Mouse (Mus musculus) gastrocnemius, adult 8-10 months (tissue): ENCODE measurements around the gene Ddx3x. TPM values are rescaled to one million over a fixed set of nuclear protein-coding genes. Genes with fewer than 3 reads are reported as not detected.
"Not testable (repeated sequence)": the region's sequence is repeated elsewhere in the genome, so short reads cannot be mapped to it uniquely, and the experiment has no call there.

ENCODE experiments used
- DNase-seq, 2 experiments: peaks; one replicate each; pipeline ENCODE4 v3.0.0; 2022; ENCODE audit warnings: low spot score in 2 of 2
- total RNA-seq, 4 experiments: library from RNA; stranded (reverse); gene quantifications; 2 replicates each; pipeline ENCODE4 v1.2.4; 2022

Ddx3x gene
- 100 to 1,000 TPM; 130 to 209 (median 160) TPM for total RNA-seq

DNA sequence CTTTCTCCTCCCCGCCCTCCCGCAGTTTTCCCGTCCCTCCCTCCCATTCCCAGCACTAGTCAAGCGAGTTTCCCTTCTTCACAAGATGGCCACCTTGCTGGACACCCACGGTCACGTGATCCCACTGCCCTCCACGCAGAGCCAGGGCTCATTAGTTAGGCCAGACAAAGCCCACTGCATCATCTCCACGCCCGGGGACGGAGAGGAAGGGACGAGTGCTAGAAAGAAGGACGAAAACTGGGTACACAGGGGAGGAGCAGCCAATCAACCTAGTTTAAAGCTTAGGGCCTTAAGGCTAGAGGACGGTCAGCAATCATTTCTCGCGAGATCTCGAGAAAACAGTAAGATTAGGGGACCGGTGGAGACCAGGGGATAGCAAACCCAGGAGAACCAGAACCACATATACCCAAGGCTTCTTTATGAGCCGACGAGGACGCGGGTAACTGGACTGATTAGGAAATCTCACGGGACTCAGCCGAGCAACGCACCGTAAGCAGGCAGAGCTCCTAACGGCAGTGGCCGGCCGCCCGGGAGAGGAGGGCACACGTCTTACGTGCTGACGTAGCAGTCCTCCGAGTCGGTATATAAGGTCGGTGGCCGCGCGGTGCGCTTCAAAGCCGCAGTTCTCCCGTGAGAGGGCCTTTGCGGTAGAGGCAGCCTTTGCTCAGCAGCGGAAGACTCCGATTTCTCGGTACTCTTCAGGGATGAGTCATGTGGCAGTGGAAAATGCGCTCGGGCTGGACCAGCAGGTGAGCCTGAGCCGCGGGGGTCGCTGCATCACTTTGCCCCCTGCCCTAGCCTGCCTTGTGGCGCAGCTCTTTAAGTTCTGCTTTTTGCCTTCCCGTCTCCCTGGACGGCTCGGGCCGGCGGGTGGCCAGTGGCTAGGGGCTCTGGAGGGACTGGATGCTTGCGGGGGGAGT lies at the start of gene Ddx3x:
Gene Ddx3x, plus strand, starts transcription at position 562 of the 920 bp plus-strand sequence.
- DNase-seq = peak; percentile 77 to 94

DNA sequence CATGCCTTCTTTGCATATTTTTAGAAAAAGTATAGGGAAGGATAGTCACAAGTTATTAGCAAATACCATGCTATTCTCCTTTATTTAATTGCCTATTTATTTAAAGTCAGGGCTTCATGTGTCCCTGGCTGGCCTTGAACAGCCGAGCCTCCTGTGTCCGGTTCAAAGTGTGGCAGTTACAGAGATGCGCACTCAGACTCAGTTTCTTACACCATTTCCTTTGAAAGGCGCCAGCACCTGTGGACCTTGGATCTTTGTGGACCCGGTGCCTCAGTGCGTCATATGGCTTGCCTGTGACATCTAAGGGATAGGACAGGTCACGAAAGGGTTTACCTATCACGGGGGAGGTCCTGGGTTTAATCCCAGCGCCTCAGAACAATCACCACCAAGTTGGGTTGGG lies 49.5 kb upstream of the Ddx3x start:
- no peak for DNase-seq

DNA sequence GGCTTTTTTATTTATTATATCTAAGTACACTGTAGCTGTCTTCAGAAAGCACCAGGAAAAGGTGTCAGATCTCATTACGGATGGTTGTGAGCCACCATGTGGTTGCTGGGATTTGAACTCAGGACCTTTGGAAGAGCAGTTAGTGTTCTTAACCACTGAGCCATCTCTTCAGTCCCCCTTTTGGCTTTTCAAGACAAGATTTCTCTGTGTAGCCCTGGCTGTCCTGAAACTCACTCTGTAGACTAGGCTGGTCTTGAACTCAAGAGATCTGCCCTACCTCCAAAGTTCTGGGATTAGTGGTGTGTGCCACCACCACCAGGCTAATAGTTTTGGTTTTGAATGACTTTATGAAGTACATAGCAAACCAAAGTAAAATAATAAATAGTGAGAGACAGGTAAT lies 47.9 kb upstream of the Ddx3x start:
- not testable (repeated sequence) for DNase-seq

DNA sequence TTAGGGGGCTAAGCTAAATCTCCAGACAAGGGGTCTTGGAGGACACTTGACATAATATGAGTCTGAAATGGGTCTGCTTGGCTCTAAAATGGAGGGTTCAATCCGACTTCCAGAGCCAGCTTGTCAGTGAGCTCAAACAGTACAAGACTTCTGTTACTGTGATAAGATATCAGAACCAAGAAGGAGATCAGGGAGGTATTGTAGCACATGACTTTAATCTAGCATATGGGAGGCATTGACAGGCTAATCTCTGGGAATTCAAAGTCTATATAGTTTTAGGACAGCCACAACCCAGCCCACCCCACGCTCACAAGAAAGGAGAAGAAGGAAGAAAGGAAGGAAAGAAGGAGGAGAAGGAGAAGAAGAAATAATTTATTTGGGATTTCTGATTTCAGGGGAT lies 47.1 kb upstream of the Ddx3x start:
- DNase-seq = no peak

DNA sequence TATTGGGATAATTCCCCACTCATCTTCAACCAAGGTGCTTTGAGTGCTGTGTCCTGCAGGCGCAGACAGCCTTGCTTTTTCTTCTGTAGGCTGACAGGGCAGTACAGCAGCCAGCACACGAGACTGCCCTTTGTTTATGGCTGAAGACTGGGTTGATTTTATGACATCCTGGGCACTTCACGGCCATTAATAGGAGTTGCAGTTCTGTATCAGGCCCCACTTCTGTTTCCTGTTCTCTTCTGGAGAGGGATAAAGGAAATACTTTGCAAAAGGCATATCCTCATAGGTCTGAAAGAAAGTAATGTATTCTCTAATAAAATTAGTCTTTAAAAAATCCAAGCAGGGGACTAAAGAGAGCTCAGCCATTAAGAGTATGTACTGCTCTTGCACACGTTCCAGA lies 46.1 kb upstream of the Ddx3x start:
- no peak for DNase-seq

DNA sequence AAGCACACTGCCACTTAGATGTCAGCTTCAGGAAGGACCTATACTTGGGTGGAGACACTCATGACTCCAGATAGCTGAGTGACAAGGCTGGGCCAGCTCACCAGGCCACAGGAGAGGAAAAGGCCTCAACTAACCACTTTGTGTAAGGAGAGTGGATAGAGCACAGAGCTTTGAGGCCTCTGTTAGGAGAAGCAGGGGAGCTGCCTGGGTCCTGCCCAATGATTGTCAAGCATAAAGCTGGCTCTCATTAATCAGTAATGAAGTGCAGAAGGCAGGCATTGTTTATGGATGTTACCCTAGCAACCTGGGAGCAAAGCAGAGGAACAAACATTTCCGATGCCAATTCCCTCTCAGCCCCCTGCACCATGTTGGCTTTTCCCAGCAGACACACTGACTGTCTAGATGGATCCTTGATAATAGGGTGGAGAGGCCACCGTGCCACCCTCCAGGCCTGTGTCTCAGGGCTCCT lies 44.6 kb upstream of the Ddx3x start:
- no peak for DNase-seq

DNA sequence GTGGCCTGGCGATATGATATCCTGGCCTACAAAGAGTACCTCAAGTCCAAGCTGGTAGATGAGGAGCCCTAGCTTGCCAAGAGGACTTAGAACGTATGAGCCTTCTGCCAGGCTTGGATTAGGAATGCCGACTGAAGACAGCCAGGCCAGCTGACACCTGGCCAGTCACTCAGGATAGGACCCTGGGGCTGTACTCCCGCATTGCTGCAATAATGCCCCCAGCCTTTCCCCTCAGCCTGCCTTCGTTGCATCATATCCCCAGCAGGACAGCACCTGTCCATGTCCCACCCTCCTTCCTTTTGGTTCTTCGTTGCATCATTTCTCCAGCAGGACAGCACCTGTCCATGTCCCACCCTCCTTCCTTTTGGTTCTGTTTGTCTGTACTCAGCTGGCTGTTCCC lies 41.3 kb upstream of the Ddx3x start:
- no peak for DNase-seq

DNA sequence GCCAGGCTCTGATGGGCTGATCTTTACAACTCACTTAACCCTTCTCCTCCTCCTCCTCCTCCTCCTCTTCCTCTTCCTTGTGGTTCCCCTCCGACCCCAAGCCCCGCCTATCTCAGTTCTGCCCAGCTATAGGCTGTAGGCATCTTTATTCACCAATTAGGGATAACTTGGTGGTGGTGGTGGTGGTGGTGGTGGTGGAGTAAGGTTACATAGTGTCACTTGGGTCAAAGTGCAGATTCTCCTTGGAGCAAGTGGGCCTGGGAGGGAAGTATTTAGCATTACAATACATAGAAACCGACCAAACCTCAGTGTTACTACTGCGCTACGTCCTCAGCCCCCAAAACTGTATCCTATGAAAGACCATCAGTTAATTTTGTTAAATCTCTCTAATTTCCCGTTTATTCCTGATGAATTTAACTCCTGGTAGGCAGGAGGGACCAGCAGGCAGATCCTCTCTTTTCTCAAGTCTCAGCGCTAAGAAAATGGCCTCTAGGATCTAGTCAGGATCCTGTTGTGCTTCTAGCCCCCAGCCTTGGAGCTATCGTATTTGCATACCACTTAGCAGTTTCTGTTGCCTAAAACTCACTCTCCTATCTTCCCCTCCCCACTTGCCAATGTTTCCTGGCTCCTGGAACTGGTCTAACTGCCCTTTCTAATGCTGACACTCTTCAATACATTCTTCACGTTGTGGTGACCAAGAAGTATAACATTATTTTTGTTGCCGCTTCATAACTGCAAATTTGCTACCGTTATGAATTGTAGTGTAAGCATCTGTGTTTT lies 39.9 kb upstream of the Ddx3x start:
- no peak for DNase-seq

DNA sequence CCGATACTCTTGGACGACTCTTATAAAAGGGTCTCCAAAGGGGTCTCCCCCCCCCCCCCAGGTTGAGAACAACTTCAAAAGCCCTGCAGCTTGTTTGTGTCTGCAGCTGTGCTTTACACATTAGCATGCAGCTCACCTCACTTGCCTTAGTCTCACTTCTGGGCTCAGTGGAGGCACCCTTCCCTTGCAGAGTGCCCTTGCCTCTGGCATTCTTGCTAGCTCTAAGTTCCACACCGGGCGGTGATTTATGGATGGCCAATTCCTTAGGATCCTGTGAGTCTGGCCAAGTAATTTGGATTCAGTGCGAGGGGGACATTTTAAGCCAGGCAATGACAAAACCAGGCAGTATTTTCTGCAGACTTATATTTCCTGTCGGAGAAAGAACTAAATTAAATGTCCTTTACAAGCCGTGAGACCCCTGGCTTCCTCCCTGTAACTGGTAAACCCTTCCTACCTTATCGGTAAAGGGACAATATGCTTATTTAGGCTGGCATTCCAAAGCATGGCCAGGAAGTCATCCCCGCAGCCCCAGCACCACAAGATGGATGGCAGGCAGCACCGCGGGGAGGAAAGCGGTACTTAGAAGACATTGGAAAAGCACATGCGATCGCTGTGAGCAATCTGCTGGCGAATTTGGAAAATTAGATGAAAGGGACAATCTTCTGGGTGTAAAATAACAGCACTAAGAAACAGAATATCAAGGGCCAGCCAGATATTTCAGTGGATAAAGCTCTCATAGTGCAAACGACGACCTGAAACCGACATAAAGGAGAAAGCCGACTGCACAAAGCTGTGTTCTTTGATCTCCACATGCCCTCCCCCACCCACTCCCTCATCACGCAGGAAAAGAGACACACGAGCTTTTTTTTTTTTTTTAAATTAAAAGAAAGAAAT lies 39.1 kb upstream of the Ddx3x start:
- no peak for DNase-seq

DNA sequence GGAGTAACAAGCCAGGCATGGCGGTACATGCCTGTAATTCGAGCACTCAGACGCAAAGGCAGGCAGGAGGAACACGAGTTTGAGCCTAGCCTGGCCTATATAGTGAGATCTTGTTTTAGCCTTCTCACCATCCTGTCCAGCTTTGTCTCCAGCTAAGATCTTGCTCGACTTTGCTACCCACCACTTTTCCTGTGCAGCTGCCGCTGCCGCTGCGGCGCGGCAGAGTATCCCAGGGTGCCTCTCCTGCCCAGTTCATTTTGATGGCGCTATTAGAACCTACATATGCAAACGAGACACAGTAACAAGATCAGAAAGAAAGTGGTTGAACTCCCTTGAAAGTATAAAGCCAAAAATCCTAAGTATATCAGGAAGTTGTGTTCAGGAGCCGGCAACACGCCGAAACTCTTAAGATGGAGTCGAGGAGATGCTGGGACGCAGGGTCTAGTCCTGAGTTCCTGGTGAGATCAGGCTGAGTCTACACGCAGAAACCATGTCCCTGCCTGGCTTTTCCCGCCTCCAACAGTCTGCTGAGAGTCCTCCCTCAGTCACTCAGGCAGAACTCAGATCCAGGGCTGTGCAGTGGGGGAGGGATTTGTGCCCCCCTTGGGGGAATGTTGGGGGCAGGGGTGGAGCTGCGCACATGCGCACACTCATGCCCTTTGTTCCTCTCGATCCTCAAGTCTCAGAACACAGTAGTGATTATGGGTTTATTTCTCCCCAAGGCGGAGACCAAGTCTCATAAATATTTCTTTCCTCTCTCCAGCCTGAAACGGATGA lies 38.3 kb upstream of the Ddx3x start:
- peak; percentile 64 to 80 for DNase-seq

DNA sequence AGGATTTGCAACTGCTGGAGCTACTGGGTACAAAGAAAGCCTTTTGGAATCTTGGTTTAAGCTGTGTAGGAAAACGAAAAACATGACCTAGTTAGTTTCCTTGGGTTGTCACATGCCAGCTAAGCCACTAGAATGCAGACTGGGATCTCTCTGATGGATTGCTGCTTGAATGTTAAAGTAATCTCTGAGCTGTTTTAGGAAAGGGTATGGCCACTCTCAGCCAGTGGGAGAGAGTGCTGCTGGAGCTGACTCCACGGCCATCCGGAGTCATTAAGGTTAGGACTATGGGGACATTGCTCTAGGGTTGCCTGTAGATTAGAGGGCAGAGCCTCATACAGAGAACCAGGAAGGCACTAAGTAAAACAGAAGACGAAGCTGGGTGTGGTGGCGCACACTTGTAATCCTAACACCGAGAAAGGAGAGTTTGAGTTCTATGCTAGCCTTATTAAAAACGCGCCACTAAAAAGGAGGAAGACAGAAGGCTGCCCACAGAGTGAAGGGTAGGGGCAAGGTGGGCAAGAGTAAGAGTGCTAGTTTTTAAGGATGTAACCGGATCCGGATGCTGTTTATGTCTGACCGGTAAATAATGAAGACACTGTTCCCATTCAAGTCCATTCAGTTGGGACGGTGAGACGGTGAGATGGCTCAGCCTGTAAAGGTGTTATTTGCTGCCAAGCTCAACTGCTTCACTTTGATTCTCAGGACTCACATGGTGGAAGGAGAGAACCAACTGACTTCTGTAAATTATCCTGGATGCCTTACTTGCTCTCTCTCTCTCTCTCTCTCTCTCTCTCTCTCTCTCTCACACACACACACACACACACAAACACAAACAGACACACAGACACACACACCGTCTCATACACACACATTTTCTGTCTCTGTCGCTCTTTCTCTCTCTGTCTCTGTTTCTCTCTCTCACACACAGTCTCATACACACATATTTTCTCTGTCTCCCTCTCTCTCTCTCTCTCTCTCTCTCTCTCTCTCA lies 37.3 kb upstream of the Ddx3x start:
- DNase-seq = no peak

DNA sequence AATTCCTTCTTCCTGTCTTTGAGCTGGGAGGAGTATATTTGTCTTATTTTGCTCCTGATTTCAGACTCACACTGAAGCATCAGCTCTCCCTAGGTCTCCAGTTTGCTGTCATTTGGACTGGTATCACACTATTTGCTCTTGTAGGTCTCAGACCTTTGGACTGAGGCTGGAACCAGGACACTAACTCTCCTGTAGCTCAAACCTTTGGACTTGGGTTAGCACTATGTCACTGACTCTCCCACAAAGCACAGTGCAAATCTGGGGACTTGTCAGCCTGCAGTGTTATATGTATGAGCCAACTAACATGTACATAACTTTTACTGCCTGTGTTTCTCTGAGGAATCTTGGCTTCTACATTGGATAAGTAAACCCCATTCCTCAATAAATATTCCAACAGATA lies 36.2 kb upstream of the Ddx3x start:
- DNase-seq = no peak

DNA sequence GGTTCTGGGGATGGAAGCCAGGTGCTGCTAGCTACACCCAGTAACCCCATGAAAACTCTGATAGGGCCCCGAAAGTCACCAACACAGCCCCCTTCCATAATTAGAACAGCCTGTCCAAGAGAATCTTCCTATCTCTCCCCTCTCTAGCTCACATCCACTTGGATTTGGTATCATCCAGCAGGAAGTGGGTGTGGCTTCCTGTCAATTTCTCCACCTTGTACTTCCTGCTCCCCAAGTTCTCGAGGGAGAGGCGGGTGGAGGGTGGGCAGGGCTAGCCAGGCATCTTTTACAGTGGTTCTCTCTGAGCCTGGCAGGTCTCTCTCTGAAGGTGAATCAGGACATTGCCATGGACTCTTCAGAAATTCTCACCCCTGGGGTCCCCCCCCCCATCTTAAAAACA lies 35.7 kb upstream of the Ddx3x start:
- no peak for DNase-seq

DNA sequence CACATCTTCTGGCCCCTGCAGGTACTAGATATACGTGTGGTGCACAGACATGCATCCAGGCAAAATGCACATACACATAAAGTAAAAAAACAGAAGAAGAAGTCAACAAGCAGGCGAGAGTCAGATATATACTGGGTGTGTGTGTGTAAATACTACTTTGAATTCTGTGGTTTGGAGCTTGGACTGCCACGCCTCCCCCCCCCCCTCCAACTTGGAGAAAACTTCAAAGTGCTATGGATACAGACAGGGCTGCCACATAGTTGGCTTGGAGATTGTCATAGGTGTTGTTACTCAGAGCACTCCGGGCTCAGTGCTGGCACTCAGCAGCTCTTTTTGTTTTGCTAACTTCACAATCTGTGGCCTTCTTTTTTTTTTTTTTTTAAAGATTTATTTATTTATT lies 29.1 kb upstream of the Ddx3x start:
- no peak for DNase-seq

DNA sequence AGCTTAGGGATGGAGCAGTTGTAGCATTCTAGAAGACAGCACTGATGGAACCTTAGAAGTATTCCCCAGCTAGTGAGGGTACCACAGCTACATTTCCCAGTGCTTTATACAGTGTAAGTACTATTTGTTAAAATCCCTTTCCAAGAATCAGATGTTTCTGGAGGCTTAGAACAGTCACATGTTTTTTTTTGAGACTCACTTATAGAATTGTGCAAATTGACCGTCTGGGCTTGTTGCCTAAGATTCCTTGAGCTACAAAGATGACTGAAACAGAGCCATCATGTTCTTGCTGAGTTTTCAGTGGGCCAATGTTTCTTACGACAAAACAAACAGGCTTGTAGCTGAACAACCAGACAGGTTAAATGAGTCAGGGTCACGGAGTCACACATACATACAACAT lies 26.5 kb upstream of the Ddx3x start:
- no peak for DNase-seq

DNA sequence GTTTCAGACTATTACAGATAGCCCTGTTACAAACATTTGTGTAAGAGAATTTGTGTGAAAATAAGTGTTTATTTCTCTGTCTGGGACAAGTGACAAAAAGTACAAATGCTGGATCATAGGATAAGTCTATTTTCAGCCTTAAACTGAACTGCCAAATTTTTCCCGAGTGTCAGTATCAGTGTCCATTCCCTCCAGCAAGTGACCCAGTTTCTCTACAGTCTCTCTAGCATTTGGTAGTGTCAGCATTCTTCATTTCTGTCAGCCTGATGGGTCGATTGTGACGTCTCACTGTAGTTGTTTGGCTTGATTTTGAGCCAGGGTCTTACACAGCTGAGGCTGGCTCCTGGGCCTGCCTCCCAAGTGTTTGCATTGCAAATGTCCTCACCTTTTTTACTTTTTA lies 17.4 kb upstream of the Ddx3x start:
- no peak for DNase-seq

DNA sequence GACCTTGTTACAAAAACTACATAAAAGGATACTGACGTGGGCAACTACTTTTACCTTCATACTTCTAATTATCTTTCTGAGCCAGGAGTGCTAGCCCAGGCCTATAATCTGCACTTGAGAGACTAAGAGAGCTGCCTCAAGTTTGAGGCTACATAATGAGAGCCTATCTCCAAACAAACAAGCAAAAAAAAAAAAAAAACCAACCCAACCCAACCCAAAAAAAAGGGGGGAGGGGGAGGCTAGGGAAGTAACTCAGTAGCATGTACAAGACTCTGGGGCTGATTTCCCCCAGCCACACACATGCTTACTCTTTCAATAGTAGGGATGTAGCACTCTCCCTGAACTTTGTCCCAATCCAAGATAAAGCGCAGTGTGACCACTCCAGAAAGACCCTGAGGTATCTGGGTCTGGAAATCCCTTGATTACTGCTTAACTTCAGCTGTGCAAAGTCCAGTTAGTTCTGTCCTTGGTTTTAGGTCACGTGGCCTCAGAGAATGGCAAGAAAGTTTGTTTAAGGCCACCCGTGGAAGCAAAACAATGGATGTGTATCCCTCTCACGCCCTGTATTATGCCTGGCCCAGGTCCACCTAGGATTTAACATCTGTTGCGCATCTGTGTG lies 5.1 kb upstream of the Ddx3x start:
- DNase-seq = no peak

DNA sequence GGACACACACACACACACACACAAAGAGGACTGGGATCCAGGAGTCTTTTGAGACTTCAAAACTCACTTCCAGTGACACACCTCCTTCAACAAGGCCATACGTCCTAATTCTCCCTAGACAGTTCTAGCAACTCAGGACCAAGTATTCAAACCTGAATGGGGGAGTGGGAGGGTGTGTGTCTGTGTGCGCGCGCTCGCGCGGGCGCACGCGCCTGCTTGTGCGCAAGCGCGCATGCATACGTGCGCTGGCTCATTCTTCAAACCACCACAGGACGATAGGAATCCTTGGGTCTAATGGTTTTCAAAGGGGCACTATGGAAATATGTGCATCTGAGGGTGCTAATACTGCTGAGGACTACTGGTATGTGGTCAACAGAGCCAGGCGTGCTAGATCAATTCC lies 1.8 kb upstream of the Ddx3x start:
- no peak for DNase-seq

DNA sequence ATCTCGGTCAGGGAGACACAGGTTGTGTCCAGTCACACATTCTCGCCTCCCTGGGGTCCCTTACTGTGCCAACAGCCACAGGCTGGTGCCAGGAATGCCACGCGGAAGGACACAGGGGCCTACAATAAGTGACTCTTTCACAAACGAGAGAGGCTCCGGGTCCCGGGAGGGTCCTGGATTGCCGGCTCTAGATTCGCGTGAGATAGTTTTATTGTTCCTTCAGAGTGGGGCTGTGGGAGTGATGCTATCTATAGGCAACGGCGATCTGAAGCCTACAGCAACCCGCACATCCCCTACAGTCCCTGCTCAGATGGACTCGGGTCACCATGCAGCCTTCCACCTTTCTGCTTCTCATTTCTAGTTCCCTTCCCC lies 747 bp upstream of the Ddx3x start:
- DNase-seq = peak; percentile 5 to 31
